Mouse (Mus musculus) C2C12 (cell line): ENCODE results near the gene Cntnap2.
"Not testable (repeated sequence)": the region's sequence is repeated elsewhere in the genome, so short reads cannot be mapped to it uniquely, and the experiment has no call there.

ENCODE experiments used
- CEBPB ChIP-seq: IDR thresholded peaks from one replicate; pipeline ENCODE4 v1.6.1; 2011; ENCODE audit warnings: low read depth, mild to moderate bottlenecking, control low read depth, moderate library complexity
- CTCF ChIP-seq: IDR thresholded peaks from one replicate; pipeline ENCODE4 v1.5.1; 2011; ENCODE audit not compliant: control insufficient read depth, insufficient read depth, insufficient read length

DNA sequence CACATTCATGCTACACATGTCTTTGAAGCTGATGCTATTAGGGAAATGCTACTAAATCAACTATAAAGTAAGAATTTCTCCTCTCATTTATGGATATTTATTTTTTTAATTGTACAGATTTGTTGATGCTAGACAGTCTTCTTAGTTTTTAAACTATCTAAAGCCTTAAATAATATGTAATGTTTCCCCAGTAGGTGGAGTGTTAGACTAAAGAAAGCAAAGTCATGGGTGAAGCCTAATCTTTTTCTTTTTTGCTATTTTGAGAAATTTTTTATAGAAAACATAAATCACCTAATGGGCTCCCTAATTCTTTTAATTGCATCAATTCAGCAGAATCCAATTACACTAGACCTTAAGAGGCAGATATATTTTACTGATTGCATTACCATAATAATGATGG is 2124.7 kb downstream of the Cntnap2 start:
- TF ChIP-seq CTCF, CEBPB: not testable (repeated sequence)
